Mouse (Mus musculus): ENCODE data around the gene Mob3b. TPM values are rescaled to one million over a fixed set of nuclear protein-coding genes. Genes with fewer than 3 reads are reported as not detected.
"Not testable (repeated sequence)": the region's sequence is repeated elsewhere in the genome, so short reads cannot be mapped to it uniquely, and the experiment has no call there.

Mob3b gene
- polyA plus RNA-seq, 1 experiment from 2014 or later: 9.3 TPM

- Histone ChIP-seq H3K4me2 (ENCODE audit: low read depth) (no peak overlapping the region), H3K36me3 (ENCODE audit: control insufficient read depth, insufficient read depth, low read length) (no peaks in the 10 kb centered on the region), H3K4me3 (ENCODE audit: low read depth, low read length) (no peak overlapping the region), H3K27ac (ENCODE audit: low read depth, low read length) (no peak overlapping the region), H3K27me3 (ENCODE audit: control insufficient read depth, insufficient read depth, low read length) (no peaks in the 10 kb centered on the region), H3K4me1 (ENCODE audit: control insufficient read depth, insufficient read depth, low read length) (no peaks in the 10 kb centered on the region), H3K9me3 (ENCODE audit: control insufficient read depth, low read length) (no peaks in the 10 kb centered on the region), H3K9ac (ENCODE audit: low read length) (no peak overlapping the region)
- ATAC-seq (ENCODE audit: insufficient read depth, low FRiP score, low TSS enrichment) (peak; percentile 51), DNase-seq (ENCODE audit: low spot score) (peak; percentile 65)
- WGBS: 44% methylated on average over 12 of the region's 12 CpGs
Measured at GRCm38 (mm10) chr4:34958155-34959028, 198.9 kb downstream of the Mob3b start.

- Histone ChIP-seq H3K4me3 (ENCODE audit: low read depth, low read length) (no peak overlapping the region), H3K9ac (ENCODE audit: low read length) (no peak overlapping the region), H3K9me3 (ENCODE audit: control insufficient read depth, low read length) (no peaks in the 10 kb centered on the region), H3K27me3 (ENCODE audit: control insufficient read depth, insufficient read depth, low read length) (no peaks in the 10 kb centered on the region), H3K4me2 (ENCODE audit: low read depth) (no peak overlapping the region), H3K27ac (ENCODE audit: low read depth, low read length) (no peak overlapping the region), H3K4me1 (ENCODE audit: control insufficient read depth, insufficient read depth, low read length) (no peaks in the 10 kb centered on the region), H3K36me3 (ENCODE audit: control insufficient read depth, insufficient read depth, low read length) (no peaks in the 10 kb centered on the region)
- WGBS: 82% methylated on average over 10 of the region's 10 CpGs
- no peak for ATAC-seq (ENCODE audit: insufficient read depth, low FRiP score, low TSS enrichment)
- no peak for DNase-seq (ENCODE audit: low spot score)
Measured at GRCm38 (mm10) chr4:34953716-34954115, 203.6 kb downstream of the Mob3b start.

- DNase-seq (ENCODE audit: low spot score): no peak
- no peaks in the 10 kb centered on the region for H3K27me3 ChIP-seq (ENCODE audit: control insufficient read depth, insufficient read depth, low read length)
- H3K4me3 ChIP-seq (ENCODE audit: low read depth, low read length): no peak overlapping the region
- no peaks in the 10 kb centered on the region for H3K36me3 ChIP-seq (ENCODE audit: control insufficient read depth, insufficient read depth, low read length)
- no peaks in the 10 kb centered on the region for H3K9me3 ChIP-seq (ENCODE audit: control insufficient read depth, low read length)
- ATAC-seq (ENCODE audit: insufficient read depth, low FRiP score, low TSS enrichment): no peak
- no peaks in the 10 kb centered on the region for H3K4me1 ChIP-seq (ENCODE audit: control insufficient read depth, insufficient read depth, low read length)
- H3K27ac ChIP-seq (ENCODE audit: low read depth, low read length): no peak overlapping the region
- H3K9ac ChIP-seq (ENCODE audit: low read length): no peak overlapping the region
- no peak overlapping the region for H3K4me2 ChIP-seq (ENCODE audit: low read depth)
Measured at GRCm38 (mm10) chr4:34947181-34947580, 210.1 kb downstream of the Mob3b start.

GRCm38 (mm10) chr4:34941046-34941445 is 216.2 kb downstream of the Mob3b start:
- no peaks in the 10 kb centered on the region for H3K4me1 ChIP-seq (ENCODE audit: control insufficient read depth, insufficient read depth, low read length)
- no peaks in the 10 kb centered on the region for H3K9me3 ChIP-seq (ENCODE audit: control insufficient read depth, low read length)
- 95% methylated on average over 25 of the region's 25 CpGs for WGBS
- ATAC-seq (ENCODE audit: insufficient read depth, low FRiP score, low TSS enrichment) (no peak), DNase-seq (ENCODE audit: low spot score) (no peak)
- no peak overlapping the region for H3K9ac ChIP-seq (ENCODE audit: low read length)
- H3K27me3 ChIP-seq (ENCODE audit: control insufficient read depth, insufficient read depth, low read length): no peaks in the 10 kb centered on the region
- H3K4me2 ChIP-seq (ENCODE audit: low read depth): no peak overlapping the region
- no peak overlapping the region for H3K27ac ChIP-seq (ENCODE audit: low read depth, low read length)
- no peaks in the 10 kb centered on the region for H3K36me3 ChIP-seq (ENCODE audit: control insufficient read depth, insufficient read depth, low read length)
- H3K4me3 ChIP-seq (ENCODE audit: low read depth, low read length): no peak overlapping the region

- not testable (repeated sequence) for H3K36me3 ChIP-seq (ENCODE audit: control insufficient read depth, insufficient read depth, low read length); ATAC-seq (ENCODE audit: insufficient read depth, low FRiP score, low TSS enrichment); H3K27me3 ChIP-seq (ENCODE audit: control insufficient read depth, insufficient read depth, low read length); H3K4me3 ChIP-seq (ENCODE audit: low read depth, low read length); H3K9ac ChIP-seq (ENCODE audit: low read length); H3K4me2 ChIP-seq (ENCODE audit: low read depth); H3K4me1 ChIP-seq (ENCODE audit: control insufficient read depth, insufficient read depth, low read length); DNase-seq (ENCODE audit: low spot score); H3K9me3 ChIP-seq (ENCODE audit: control insufficient read depth, low read length); H3K27ac ChIP-seq (ENCODE audit: low read depth, low read length)
- 83% methylated on average over 7 of the region's 7 CpGs for WGBS
Measured at GRCm38 (mm10) chr4:34928386-34928785, 228.9 kb downstream of the Mob3b start.

GRCm38 (mm10) chr4:34922177-34922870 is 235.0 kb downstream of the Mob3b start:
- Histone ChIP-seq H3K27ac (ENCODE audit: low read depth, low read length) (no peak overlapping the region), H3K4me3 (ENCODE audit: low read depth, low read length) (no peak overlapping the region), H3K27me3 (ENCODE audit: control insufficient read depth, insufficient read depth, low read length) (no peaks in the 10 kb centered on the region), H3K9me3 (ENCODE audit: control insufficient read depth, low read length) (no peaks in the 10 kb centered on the region), H3K4me2 (ENCODE audit: low read depth) (no peak overlapping the region), H3K4me1 (ENCODE audit: control insufficient read depth, insufficient read depth, low read length) (no peaks in the 10 kb centered on the region), H3K36me3 (ENCODE audit: control insufficient read depth, insufficient read depth, low read length) (no peaks in the 10 kb centered on the region), H3K9ac (ENCODE audit: low read length) (no peak overlapping the region)
- 64% methylated on average over 6 of the region's 6 CpGs for WGBS
- peak; percentile 59 for DNase-seq (ENCODE audit: low spot score)
- ATAC-seq (ENCODE audit: insufficient read depth, low FRiP score, low TSS enrichment): no peak

GRCm38 (mm10) chr4:34917400-34917799 is 239.9 kb downstream of the Mob3b start:
- H3K27ac ChIP-seq (ENCODE audit: low read depth, low read length): no peak overlapping the region
- H3K27me3 ChIP-seq (ENCODE audit: control insufficient read depth, insufficient read depth, low read length): no peaks in the 10 kb centered on the region
- no peaks in the 10 kb centered on the region for H3K4me1 ChIP-seq (ENCODE audit: control insufficient read depth, insufficient read depth, low read length)
- no peak overlapping the region for H3K4me2 ChIP-seq (ENCODE audit: low read depth)
- WGBS: 55% methylated on average over 7 of the region's 7 CpGs
- H3K4me3 ChIP-seq (ENCODE audit: low read depth, low read length): no peak overlapping the region
- DNase-seq (ENCODE audit: low spot score): peak; percentile 12
- no peaks in the 10 kb centered on the region for H3K36me3 ChIP-seq (ENCODE audit: control insufficient read depth, insufficient read depth, low read length)
- H3K9ac ChIP-seq (ENCODE audit: low read length): no peak overlapping the region
- ATAC-seq (ENCODE audit: insufficient read depth, low FRiP score, low TSS enrichment): no peak
- H3K9me3 ChIP-seq (ENCODE audit: control insufficient read depth, low read length): no peaks in the 10 kb centered on the region

GRCm38 (mm10) chr4:34912171-34912570 is 245.1 kb downstream of the Mob3b start:
- no peak overlapping the region for H3K27ac ChIP-seq (ENCODE audit: low read depth, low read length)
- DNase-seq (ENCODE audit: low spot score) (no peak), ATAC-seq (ENCODE audit: insufficient read depth, low FRiP score, low TSS enrichment) (no peak)
- no peak overlapping the region for H3K4me3 ChIP-seq (ENCODE audit: low read depth, low read length)
- H3K9me3 ChIP-seq (ENCODE audit: control insufficient read depth, low read length): no peaks in the 10 kb centered on the region
- 87% methylated on average over 3 of the region's 3 CpGs for WGBS
- H3K9ac ChIP-seq (ENCODE audit: low read length): no peak overlapping the region
- H3K4me2 ChIP-seq (ENCODE audit: low read depth): no peak overlapping the region
- H3K27me3 ChIP-seq (ENCODE audit: control insufficient read depth, insufficient read depth, low read length): no peaks in the 10 kb centered on the region
- no peaks in the 10 kb centered on the region for H3K36me3 ChIP-seq (ENCODE audit: control insufficient read depth, insufficient read depth, low read length)
- no peaks in the 10 kb centered on the region for H3K4me1 ChIP-seq (ENCODE audit: control insufficient read depth, insufficient read depth, low read length)

GRCm38 (mm10) chr4:34911401-34911800 is 245.9 kb downstream of the Mob3b start:
- H3K36me3 ChIP-seq (ENCODE audit: control insufficient read depth, insufficient read depth, low read length): no peaks in the 10 kb centered on the region
- WGBS: 60% methylated on average over 3 of the region's 3 CpGs
- H3K4me3 ChIP-seq (ENCODE audit: low read depth, low read length): no peak overlapping the region
- no peak for DNase-seq (ENCODE audit: low spot score)
- H3K27me3 ChIP-seq (ENCODE audit: control insufficient read depth, insufficient read depth, low read length): no peaks in the 10 kb centered on the region
- H3K4me2 ChIP-seq (ENCODE audit: low read depth): no peak overlapping the region
- no peaks in the 10 kb centered on the region for H3K4me1 ChIP-seq (ENCODE audit: control insufficient read depth, insufficient read depth, low read length)
- ATAC-seq (ENCODE audit: insufficient read depth, low FRiP score, low TSS enrichment): no peak
- no peaks in the 10 kb centered on the region for H3K9me3 ChIP-seq (ENCODE audit: control insufficient read depth, low read length)
- no peak overlapping the region for H3K9ac ChIP-seq (ENCODE audit: low read length)
- H3K27ac ChIP-seq (ENCODE audit: low read depth, low read length): no peak overlapping the region

All from neural tube, embryonic 11.5 days (tissue).